Mouse (Mus musculus) lung, postnatal 0 days (tissue): ENCODE data around the gene Dennd6a.

Experiments used
- CTCF ChIP-seq: IDR thresholded peaks from 2 replicates; pipeline ENCODE4 v1.5.1; 2016; ENCODE audit warnings: antibody characterized with exemption, mild to moderate bottlenecking
- EP300 ChIP-seq: IDR thresholded peaks from 2 replicates; pipeline ENCODE4 v1.6.1; 2016; ENCODE audit warnings: antibody characterized with exemption, mild to moderate bottlenecking, control low read depth

- TF ChIP-seq EP300 = no peak
- no peak for TF ChIP-seq CTCF
These were observed 2.7 kb downstream of the Dennd6a start for GRCm38 (mm10) chr14:26576255-26576780.
